Mouse (Mus musculus): ENCODE measurements around the gene Scg3.
"Not testable (repeated sequence)": the region's sequence is repeated elsewhere in the genome, so short reads cannot be mapped to it uniquely, and the experiment has no call there.

Gene Scg3

DNA sequence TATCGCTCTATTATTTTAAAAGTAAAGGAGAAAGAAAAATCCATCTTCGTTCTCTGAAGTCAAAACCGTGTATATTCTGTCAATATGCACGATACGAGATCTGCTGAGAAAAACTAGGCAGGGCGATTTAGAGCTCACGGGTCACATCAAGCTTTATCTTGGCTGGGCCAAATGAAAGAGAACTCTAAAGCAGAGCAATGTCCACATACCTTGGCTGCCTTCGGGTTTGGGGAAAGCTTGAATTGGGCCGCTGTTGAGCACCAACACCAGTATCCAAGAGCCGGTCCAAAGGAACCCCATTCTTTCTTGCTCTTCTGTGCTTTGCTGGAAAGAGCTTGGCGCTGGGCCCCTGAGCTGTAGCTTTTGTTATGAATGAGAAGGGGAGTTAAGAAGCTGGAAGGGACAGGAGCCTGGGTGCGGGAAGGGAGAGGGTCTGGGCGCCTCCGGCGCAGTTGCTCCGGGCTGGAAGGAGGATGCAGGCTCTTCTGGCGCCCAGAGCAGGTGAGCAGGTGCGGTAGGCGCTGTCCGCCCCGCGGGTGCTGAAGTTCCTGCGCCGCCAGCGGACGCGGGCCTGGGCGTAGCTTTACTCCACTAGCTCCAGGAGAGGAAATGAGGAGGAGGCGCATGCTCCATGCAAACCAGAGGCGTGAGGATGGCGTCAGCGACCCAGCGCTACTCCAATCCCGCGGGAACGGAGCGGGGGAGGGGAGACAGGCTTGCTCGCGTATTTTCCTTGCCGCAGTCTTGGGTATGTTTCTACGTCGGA is at the start of gene Scg3:
Gene Scg3, minus strand, starts transcription at position 631 of the 766 bp plus-strand sequence.
- DNase-seq = peak; percentile 97

DNA sequence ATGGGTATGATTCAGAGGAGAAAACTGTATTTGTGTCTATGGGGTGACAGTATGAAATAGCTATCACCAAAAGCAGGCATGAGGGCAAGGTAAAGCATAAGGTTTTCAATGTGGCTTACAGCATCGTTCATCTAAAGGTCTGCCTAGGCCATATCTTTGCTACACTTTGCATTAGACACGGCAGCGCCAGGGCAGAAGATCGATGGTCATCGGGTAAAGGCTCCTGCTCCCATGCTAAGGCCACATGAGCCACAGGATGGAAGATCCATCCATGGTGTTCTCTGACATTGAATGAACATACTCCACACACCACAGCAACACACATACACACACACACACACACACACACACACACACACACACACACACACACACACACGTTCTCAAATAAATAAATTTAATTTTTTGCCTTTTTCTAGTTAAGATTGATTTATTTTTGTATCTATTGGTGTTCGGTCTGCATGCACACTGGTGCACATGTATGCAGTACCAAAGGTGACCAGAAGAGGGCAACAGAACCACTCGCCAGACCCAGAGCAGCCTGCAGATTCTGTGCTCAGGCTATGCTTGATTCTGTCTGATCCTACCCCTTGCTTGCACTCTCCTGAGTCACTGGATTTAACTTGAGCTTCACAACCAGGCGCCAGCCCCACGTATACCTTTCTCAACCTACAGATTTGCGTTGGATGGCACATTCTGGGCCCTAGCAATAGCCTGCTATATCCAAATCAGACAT is 36.3 kb upstream of the Scg3 start:
- peak; percentile 65 for DNase-seq

DNA sequence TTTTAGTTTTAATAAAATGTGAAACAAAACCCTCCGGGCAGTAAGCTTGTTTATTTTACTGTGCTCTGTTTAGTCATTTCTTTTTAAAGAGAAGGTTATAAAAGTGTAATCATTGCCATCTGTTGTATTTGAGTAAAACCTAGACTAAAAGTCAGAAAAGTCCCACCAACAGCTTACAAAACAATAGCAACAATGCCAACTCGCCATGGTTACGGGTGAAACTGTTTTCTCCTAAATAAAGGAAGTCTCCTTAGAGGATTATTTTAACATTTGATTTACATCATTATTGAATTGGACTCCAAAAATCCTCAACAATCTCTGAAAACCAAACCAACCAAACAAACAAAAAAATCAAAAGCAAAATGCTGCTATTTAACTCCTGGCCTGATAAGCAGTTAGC is 35.6 kb upstream of the Scg3 start:
- no peak for DNase-seq

DNA sequence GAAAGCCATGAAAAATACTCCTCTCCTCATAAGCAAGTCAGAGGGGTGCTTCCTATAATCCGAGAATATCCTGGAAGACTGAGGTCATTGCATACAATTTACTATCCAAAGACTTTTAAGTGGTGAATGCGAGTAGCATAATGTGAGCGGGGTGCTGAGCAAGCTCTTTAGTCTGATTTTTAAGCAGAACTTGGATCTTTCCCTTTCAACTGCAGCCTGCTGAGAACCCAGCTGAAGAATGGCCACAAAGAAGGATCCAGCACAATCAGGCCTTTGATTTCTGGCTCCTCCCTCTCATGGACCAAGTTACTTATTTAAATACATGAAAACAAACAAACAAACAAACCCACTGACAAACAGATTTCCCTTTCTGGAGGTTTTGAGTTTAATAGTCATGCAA is 916 bp upstream of the Scg3 start:
- peak; percentile 54 for DNase-seq

DNA sequence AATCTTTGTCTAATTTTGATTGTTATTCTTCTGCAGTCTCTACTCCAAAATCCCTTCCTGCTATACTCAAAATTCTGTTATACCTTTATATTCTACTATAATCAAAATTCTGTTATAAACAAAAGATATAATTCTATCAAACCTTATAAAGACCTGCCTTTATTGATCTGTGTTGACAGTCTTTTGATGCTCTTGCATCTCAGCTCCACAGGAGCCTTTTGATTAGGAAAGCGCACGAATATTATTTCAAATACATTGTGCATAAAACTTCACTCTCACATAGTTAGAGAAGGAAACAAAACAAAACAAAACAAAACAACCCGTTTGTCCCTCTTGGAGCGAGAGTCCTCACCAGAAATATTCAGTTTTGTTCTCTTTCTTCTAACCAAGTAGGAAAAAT is 436 bp upstream of the Scg3 start:
- no peak for DNase-seq

DNA sequence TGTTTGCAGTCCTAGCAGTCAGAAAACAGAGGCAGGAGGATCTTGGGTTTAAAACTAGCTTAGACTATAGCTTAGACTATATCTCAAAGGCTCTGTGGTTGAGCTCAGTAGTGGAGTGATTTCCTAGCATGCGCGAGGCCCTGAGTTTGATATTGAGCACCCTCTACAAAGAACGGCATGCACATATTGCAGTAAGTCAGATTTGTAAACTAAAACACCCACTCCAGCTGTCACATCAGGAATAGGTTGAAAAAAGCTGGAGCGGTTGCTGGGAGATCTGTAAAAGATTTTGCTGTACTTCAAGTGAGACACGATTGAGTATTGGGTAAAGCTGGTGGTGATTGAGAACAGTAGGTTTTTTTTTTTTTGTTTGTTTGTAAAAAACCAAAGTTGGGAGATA is 3.2 kb downstream of the Scg3 start:
- DNase-seq = no peak

DNA sequence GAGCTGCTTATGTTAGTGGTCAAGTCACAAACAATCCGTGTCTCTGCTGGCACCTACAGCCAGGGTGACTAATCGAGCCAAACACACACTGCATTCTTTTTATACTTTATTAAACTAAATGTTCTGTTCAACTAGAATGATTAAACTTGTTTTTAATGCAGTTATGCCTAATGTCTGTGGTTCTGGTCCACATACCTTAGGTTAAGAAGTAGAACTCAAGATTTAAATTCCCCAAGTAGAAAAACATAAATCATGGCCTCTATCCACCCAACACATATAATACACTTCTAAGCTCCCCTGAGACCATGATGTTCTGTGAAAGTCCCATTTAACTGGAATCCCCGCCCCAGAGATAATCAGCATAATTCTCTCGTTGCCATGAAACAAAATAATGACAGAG is 4.2 kb downstream of the Scg3 start:
- no peak for DNase-seq

DNA sequence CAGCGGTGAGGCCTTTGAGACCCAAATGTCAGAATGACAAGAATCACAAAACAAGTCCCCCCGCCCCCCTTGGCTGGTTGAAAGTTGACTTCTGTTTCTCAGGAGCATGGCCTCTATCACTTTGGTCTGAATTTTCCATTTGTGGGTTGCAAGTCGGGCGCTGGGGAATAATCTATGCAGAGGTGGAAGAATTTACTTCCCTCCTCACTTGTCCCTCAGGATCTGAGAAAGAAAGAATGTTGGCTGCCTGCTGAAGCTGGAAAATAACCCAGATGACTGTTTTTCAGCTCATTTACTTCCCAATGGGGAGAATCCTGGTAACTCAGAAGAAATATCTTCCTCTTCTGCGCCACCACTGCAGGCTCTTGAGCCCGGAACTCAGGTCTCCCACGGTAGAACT is 5.5 kb downstream of the Scg3 start:
- no peak for DNase-seq

DNA sequence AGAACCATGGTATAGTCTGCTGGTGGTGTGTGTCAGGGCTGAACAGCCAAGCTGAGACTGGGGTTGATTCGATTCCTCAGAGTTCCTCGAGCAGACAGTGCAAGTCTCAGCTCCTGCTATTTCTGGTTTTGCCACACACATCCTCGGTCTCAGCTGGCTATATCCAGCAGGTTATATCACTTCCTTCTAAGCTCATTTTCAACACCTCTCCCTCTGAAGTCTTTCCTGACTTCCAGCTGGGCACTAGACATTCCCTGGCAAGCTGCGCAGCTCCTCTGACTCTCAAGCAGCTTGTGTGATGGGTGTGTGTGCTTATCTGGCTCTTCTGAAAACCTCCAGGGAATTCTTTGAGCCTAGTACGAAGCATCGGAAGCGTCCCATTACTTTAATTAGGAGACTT is 7.6 kb downstream of the Scg3 start:
- DNase-seq = no peak

DNA sequence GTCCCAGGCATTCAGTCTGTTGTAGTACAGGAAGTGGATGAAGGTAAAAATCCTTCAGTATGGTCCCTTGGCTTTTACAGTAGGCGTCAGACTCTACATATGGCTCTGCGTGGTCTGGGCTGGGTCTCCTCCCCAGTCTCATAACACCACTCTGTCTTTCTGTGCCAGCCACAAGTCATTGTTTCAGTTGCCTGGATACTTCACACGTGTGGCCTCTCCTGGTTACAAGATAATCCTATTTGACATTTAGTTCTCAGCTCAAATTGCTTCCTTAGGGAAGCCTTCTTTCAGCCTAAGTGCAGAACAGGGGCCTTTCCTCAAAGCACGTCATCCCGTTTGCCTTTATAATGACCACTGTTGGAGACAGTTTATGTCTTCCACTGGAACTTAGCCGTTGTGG is 11.1 kb downstream of the Scg3 start:
- no peak for DNase-seq

DNA sequence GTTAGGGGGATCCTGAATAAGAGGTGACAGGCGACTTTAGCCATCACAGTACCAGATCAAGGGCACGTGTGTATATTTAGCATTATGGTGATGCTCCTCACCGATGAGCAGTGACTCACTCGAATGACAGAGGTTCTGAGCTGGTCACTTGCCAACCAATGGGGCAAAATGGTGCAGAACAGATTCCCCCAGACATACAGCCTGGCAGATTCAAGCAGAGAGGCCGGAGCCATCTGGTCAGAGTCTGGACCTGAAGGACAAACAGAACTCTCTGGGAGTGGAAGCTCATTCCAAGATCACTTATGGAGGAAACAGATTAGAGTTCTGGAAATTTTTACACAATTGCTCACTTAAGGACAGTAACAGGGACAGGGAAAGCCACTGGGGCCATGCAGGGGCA is 17.2 kb downstream of the Scg3 start:
- DNase-seq = peak; percentile 81

DNA sequence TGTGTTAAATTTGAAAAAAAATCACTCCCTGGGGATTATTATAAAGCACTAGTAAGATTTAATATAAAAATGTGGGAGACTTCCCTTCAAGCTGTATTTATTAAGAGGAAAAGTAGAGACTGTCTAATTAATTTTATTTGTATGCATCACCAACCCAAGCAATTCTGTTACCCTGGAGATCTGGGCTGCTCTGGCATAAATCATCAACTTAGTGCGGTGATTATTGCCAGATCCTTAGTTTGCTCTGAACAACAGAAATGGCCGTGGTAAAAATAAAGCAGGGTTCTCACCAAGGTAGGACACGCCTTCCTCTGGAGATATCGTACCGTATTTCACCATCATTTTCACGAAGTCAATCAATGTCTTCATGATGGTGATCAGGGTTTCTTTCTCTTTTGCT is 18.5 kb downstream of the Scg3 start:
- DNase-seq = no peak

DNA sequence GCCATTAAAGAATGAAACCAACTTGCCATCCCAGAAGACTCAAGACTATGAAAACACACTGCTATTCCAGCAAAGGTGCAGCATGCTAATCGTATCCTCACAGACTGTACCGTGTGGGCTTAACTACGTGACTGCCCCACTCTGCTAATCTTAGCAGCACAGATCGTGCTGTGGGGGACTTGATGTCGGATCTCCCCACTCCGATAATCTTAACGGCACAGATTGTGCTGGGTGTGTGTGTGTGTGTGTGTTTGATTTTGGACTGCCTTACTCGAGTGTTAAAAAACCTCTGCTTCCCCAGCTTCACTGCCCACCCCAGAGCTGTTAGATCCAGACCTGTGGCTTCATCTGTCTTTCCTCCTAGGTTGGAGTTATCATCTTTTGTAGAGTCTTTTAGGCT is 22.9 kb downstream of the Scg3 start:
- DNase-seq = no peak

DNA sequence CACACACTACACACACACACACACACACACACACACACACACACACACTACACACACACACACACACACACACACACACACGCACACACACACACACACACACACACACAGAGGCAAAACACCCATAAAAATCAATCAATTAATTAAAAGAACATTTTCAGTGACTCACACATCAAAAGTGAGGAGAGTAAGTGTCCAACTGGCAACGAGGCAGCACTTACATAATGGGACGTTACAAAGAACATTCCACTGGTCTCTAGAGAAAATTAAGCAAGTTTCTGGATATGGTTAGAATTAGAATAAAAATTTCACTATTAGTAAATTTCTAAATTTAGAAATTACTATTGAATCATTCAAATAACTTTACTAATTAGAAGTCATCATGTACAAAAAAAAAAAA is 27.4 kb downstream of the Scg3 start:
- DNase-seq = not testable (repeated sequence)

DNA sequence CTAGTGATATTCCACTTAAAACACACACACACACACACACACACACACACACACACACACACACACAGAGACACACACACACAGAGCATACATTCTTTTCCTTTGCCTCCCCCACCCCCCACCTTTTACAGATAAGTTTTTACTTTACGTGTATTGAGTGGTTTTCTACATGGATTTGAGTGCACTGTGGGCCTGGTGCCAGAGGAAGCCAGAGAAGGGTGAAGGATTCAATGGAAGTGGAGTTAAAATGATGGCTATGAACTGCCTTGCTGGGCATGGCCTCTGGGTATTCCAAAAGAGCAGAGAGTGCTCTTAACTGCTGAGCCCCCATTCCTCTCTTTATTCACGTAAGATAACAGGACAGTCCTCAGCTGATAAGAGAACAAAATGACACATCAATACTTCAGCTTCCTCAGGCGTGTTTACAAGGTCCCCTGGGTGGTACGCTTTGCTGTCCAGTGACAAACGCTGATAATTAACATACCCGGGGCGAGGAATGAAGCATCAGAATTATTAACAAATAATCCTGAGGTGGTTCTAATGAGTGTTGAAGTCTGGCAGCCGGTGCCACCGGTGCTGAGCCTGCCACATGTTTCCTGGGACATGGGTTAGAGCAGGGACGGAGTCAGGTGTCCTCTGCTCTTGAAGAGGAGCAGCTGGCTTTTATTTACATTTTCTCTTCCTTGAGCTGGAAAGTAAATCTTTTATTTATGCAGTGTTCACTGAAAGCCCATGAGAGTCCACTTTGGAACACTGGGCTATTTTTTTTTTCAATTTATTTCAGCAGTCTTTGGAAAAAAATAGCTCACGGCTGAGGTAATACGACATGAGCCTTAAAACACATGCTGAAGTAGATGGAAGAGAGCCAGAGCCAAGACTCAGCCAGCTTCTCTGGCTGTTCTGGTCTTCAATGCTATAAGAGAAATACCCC is 29.6 kb downstream of the Scg3 start:
- DNase-seq = no peak

DNA sequence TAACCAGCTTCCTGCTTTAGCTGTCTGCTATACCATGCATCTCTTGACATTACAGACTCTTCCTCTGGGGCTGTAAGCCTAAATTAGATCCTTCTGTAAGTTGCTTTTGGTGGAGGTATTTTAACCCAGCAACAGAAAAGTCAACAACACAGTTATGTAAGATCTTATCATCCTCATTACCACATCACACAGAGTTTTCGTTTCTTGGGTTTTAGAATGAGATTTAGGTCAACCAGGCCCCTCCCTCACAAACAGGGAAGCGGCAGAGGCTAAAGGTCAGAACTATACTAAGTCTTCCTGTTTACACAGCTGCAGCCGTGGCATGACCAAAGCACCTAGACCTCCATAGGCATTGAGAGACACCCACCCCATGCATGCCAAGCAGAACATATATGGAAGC is 38.5 kb downstream of the Scg3 start:
- no peak for DNase-seq

DNA sequence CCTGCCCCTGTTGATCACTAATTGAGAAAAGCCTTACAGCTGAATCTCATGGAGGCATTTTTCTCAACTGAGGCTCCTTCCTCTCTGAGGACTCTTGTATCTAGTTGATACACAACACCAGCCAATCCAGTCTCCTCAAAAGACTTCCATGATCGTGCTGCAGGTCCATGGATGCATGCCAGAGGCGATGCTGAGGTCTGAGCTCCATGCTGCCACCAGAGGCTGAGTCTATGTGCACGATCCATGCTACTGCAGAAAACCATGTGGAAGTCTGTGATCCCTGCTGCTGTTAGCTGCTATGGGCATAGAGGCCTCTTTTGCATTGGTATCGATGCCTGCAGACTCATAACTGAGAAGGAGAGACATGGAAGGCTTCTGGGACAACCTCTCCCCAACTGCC is 49.6 kb downstream of the Scg3 start:
- no peak for DNase-seq

DNA sequence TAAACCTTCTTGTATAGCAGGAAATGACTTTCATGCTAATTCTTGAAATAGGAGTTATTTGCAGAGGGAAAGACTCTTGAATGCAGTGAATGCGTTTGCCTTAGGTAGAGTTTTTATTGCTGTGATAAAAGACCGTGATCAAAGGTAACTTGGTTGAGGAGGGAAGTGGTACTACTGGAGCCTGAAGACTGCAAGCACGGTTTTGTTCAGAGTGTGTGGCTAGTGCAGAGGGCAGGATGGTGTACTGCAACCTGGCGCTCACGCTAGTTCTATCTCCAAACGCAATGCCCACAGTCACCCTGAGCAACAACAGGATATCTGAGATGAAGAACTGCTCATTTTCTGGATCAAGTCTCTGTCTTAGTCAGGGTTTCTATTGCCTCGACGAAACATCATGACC is 50.3 kb downstream of the Scg3 start:
- DNase-seq = no peak

DNA sequence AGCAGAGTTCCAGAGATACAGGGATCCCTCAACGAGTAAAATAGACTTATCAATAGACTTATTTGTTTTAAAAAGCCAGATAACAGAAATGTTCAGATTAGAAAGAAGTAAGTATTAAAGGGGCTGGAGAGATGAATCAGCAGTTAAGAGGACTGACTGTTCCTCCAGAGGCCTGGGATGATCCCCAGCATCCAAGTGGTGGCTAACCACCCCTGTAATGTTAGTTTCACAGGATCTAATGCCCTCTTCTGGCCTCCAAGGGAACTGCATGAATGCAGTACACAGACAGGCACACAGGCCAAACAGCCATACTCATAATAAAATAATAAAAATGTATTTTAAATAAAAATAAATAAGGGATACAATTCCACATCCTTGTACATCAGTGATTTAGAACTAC is 51.0 kb downstream of the Scg3 start:
- peak; percentile 63 for DNase-seq

DNA sequence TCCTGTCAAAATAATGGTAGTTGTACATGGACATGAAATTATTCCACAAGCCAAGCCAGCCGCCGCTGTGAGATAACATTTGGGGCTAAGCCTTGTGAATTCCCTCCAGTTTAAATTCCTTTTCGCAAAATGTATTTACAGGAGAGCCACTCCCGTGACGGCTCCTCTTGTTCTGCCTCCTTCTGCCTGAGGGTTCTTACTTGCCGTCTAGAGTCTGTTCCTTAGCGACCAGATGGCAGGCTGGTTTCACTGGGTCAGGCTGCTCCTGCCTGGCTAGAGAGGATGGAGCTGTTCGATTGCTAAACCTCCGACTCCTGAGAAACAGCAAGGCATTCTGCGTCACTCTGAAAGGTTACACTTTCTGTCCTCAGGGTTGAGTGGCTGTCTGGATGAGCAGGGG is 51.7 kb downstream of the Scg3 start:
- peak; percentile 34 for DNase-seq

DNA sequence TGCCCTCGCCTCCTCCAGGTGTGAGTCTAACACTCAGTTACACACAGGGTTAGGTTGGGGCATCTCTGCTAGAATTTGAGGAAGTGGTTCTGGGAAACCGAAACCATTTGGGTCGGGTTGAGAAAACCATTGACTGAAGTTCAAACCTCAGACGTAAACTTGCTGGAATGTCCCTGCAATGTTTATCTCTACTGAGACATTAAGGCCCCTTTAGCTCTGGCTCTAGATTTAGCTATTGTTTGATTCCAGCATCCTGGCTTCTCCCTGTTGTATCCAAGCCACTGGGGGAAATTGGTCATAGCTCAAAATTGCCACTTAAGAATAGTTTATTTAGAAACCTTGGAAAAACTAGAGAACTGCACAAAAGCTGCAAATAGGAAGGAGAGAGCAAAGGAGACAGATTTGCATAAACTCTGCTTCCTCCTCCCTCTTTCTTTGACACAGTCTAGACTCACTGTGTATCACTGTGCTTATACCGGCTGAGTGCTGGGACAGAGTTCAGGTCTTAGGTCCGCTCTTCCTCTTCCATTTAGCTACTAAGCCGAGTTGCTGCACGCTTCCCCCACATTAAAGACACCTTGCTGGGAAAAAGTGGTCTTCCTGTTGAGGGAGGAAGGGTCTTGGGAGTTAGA is 52.9 kb downstream of the Scg3 start:
- no peak for DNase-seq

DNA sequence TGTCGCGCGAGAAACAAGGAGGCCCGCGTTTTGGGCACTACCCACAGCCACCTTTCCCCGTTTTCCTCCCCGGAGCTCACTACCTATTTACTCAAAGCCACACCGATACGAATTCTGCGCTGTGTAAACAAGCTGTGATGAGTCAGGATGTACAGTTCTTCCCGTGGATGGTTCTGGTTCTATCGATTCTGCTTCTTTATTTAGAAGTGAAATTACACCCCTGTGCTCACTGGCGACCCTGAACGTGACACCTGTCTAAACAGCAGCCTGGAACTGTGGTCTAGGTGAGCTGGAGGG is 57.6 kb downstream of the Scg3 start:
- peak; percentile 66 for DNase-seq
